Comparison of ENCODE assay signal across 14 mouse cellular contexts in the genomic region with DNA sequence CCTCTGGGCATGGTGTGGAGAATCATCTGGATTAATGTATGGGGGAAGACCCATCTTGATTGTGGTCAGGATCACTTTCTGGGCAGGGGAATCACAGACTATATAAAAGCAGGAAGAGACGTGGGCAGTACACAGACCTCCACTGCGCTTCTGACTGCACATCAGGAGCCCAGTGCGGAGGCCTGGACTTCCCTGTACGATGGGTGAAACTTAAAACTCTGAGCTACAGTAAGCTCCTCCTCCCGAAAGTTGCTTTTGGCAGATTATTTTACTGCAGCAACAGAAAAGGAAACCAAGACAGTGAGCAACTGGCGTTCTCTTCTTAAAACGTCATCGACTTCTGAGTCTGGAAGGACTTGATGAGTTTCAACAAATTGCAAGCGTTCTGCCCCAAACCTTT. TPM values are rescaled to one million over a fixed set of nuclear protein-coding genes. Genes with fewer than 3 reads are reported as not detected.
DNase-seq lines count a peak whose midpoint lies in the region; ATAC-seq lines count a peak whose summit lies in the region.
"Had no signal": no experiment of that assay in that cellular context is flagged by ENCODE, and none has a peak within 500 bp of the region (broad histone marks: within the 10 kb centered on the region; RNA-seq: fewer than 3 reads in every experiment).

No protein-coding gene starts in this region.

- no peaks in the 10 kb centered on the region for H3K4me1 ChIP-seq in heart, embryonic 10.5 days
- H3K4me1 ChIP-seq: embryonic facial prominence, embryonic 12.5 days had no signal

- peak; percentile 81 for ATAC-seq in common myeloid progenitor, adult 5-6 weeks (replicated peaks; ENCODE audit: low read depth, poor library complexity, severe bottlenecking)

- 89% methylated on average over 9 of the region's 9 CpGs for WGBS in heart, embryonic 10.5 days

- H3K36me3 ChIP-seq in heart, embryonic 10.5 days: no peaks in the 10 kb centered on the region
- H3K36me3 ChIP-seq: embryonic facial prominence, embryonic 12.5 days; forebrain, embryonic 12.5 days had no signal

- peak; percentile 89 for DNase-seq in heart, adult 11 months
- no peak for DNase-seq in heart, embryonic 10.5 days (ENCODE audit: low spot score)
- DNase-seq in lung, postnatal 25 days (ENCODE audit: low spot score): peak; percentile 4
- no peak for DNase-seq in lung, postnatal 14 days
- peak; percentile 17 for DNase-seq in skeletal muscle tissue, adult 2 months (ENCODE audit: low read depth, low spot score)
- DNase-seq in urinary bladder, postnatal 4 days (ENCODE audit: low spot score in 2 of 2): no peak
- DNase-seq in T-cell, adult 2 months (ENCODE audit: low spot score): no peak
- DNase-seq: B cell, adult 2 months; cerebellum, postnatal 25 days; liver; retina, postnatal 1 day had no signal

- no peak overlapping the region for H3K27ac ChIP-seq in heart, embryonic 10.5 days
- H3K27ac ChIP-seq: embryonic facial prominence, embryonic 12.5 days; forebrain, embryonic 12.5 days had no signal

- H3K4me3 ChIP-seq in heart, embryonic 10.5 days: no peak overlapping the region
- H3K4me3 ChIP-seq: embryonic facial prominence, embryonic 12.5 days; forebrain, embryonic 12.5 days had no signal

- H3K9me3 ChIP-seq in heart, embryonic 10.5 days: no peaks in the 10 kb centered on the region
- H3K9me3 ChIP-seq: embryonic facial prominence, embryonic 12.5 days had no signal

- H3K27me3 ChIP-seq in heart, embryonic 10.5 days (ENCODE audit: insufficient read depth, poor library complexity, severe bottlenecking): no peaks in the 10 kb centered on the region
- H3K27me3 ChIP-seq: embryonic facial prominence, embryonic 12.5 days; forebrain, embryonic 12.5 days had no signal

RNA-seq across cellular contexts. Expression of gene Sfr1, which starts 23.4 kb away (rescaled TPM):
- polyA plus RNA-seq in heart, embryonic 10.5 days (2016; fragmentation: Nextera tagmentation; extraction: Ambion mirVana): 238 and 281 TPM in 2 replicates
- 182 and 208 TPM in 2 replicates for total RNA-seq in common myeloid progenitor, adult 5-6 weeks (2017)

Comparison
In these comparisons a context has a peak if more than half of its experiments do, and no peak if none do; other contexts are left out.
1. DNase-seq: peak in heart, adult 11 months (single experiment), lung, postnatal 25 days (single experiment) and skeletal muscle tissue, adult 2 months (single experiment); none in heart, embryonic 10.5 days (single experiment), lung, postnatal 14 days (single experiment), urinary bladder, postnatal 4 days (0 of 2) and T-cell, adult 2 months (single experiment).